9 mouse cellular contexts compared by ENCODE assay signal in genomic region chr4:132624034-132624657, GRCm38 (mm10). TPM values are rescaled to one million over a fixed set of nuclear protein-coding genes. Genes with fewer than 3 reads are reported as not detected.
A peak's percentile ranks its signal among the peaks of the same experiment; 100 is the strongest.
DNase-seq lines count a peak whose midpoint lies in the region; ATAC-seq and TF ChIP-seq lines count a peak whose summit lies in the region.
"Had no signal": no experiment of that assay in that cellular context is flagged by ENCODE, and none has a peak within 500 bp of the region (broad histone marks: within the 10 kb centered on the region; RNA-seq: fewer than 3 reads in every experiment).

No protein-coding gene starts in this region.

- H3K4me2 ChIP-seq in intestine, embryonic 16.5 days (ENCODE audit: low read depth, low read length) = no peak overlapping the region
- no peak overlapping the region for H3K4me2 ChIP-seq in intestine, postnatal 0 days (replicated peaks; ENCODE audit: low read depth)

- 82% methylated on average over 5 of the region's 5 CpGs for WGBS in intestine, embryonic 16.5 days
- WGBS in intestine, postnatal 0 days = 86% methylated on average over 5 of the region's 5 CpGs

- no peak for TF ChIP-seq CTCF in intestine, postnatal 0 days (IDR thresholded peaks at IDR 0.05; ENCODE audit: low read depth)

- H3K27ac ChIP-seq in intestine, embryonic 16.5 days (ENCODE audit: low read length) = no peak overlapping the region
- no peak overlapping the region for H3K27ac ChIP-seq in intestine, postnatal 0 days (ENCODE audit: low read depth, low read length)
- H3K27ac ChIP-seq: kidney, postnatal 0 days had no signal

- H3K4me3 ChIP-seq in intestine, embryonic 16.5 days (ENCODE audit: low read length) = no peak overlapping the region
- no peak overlapping the region for H3K4me3 ChIP-seq in intestine, postnatal 0 days (ENCODE audit: low read depth, low read length)

- no peaks in the 10 kb centered on the region for H3K27me3 ChIP-seq in intestine, embryonic 16.5 days (replicated peaks; ENCODE audit: control insufficient read depth, insufficient read depth, low read length)
- no peaks in the 10 kb centered on the region for H3K27me3 ChIP-seq in intestine, postnatal 0 days (replicated peaks; ENCODE audit: control insufficient read depth, insufficient read depth, low read length)

- H3K4me1 ChIP-seq in intestine, embryonic 16.5 days (ENCODE audit: control insufficient read depth, insufficient read depth, low read length) = no peaks in the 10 kb centered on the region
- no peaks in the 10 kb centered on the region for H3K4me1 ChIP-seq in intestine, postnatal 0 days (replicated peaks; ENCODE audit: control insufficient read depth, insufficient read depth, low read length)

- peak; percentile 52; the same call in 1 of the 2 replicates for ATAC-seq in intestine, embryonic 16.5 days
- ATAC-seq in intestine, postnatal 0 days = no peak
- ATAC-seq in erythroid progenitor cell, adult 5-6 weeks (replicated peaks; ENCODE audit: low FRiP score, poor library complexity, severe bottlenecking) = peak; percentile 92

- H3K36me3 ChIP-seq in intestine, embryonic 16.5 days (ENCODE audit: control insufficient read depth, insufficient read depth, low read length) = no peaks in the 10 kb centered on the region
- no peaks in the 10 kb centered on the region for H3K36me3 ChIP-seq in intestine, postnatal 0 days (ENCODE audit: control insufficient read depth, insufficient read depth)

- DNase-seq in ZHBTc4 (ENCODE audit: low read depth, low spot score) = peak; percentile 84
- DNase-seq in spleen, postnatal 36 days (ENCODE audit: low spot score in 2 of 2) = peak; percentile 51 to 75
- DNase-seq in gastrocnemius, adult 8-10 months (ENCODE audit: low spot score in 2 of 2) = no peak
- DNase-seq in kidney, postnatal 25 days = no peak
- no peak for DNase-seq in urinary bladder, adult 18-20 months (ENCODE audit: low spot score in 2 of 2)

- H3K9ac ChIP-seq in intestine, embryonic 16.5 days (ENCODE audit: low read depth, low read length) = no peak overlapping the region
- no peak overlapping the region for H3K9ac ChIP-seq in intestine, postnatal 0 days (ENCODE audit: low read depth, low read length)

- H3K9me3 ChIP-seq in intestine, embryonic 16.5 days (ENCODE audit: control insufficient read depth, low read length) = no peaks in the 10 kb centered on the region
- no peaks in the 10 kb centered on the region for H3K9me3 ChIP-seq in intestine, postnatal 0 days (ENCODE audit: control insufficient read depth)

RNA-seq across cellular contexts. Expression of gene Eya3, which starts 14.6 kb away (rescaled TPM):
- 22.6 and 22.8 TPM in 2 replicates for polyA plus RNA-seq in intestine, embryonic 16.5 days (2015; fragmentation: Nextera tagmentation; extraction: Ambion mirVana)
- 10.1 and 10.8 TPM in 2 replicates for polyA plus RNA-seq in intestine, postnatal 0 days (2015; fragmentation: Nextera tagmentation; extraction: Ambion mirVana)
- 34.2 and 43.6 TPM in 2 replicates for total RNA-seq in erythroid progenitor cell, adult 5-6 weeks (2015; ENCODE audit: low replicate concordance)
- 15.0 and 28.9 TPM in 2 replicates for total RNA-seq in erythroid progenitor cell, adult 5-6 weeks (2017; ENCODE audit: low replicate concordance)
- 10 to 100 TPM; 11.1 to 13.8 (median 12.1) TPM for total RNA-seq in gastrocnemius, adult 8-10 months (2022)

Comparison
In these comparisons a context has a peak if more than half of its experiments do, and no peak if none do; other contexts are left out.
1. DNase-seq: peak in ZHBTc4 (single experiment) and spleen, postnatal 36 days (2 of 2); none in gastrocnemius, adult 8-10 months (0 of 2), kidney, postnatal 25 days (0 of 2) and urinary bladder, adult 18-20 months (0 of 2).